Mouse (Mus musculus) heart, adult 2 months (tissue): ENCODE measurements around the gene Rap1gap2. TPM values are rescaled to one million over a fixed set of nuclear protein-coding genes. Genes with fewer than 3 reads are reported as not detected.

Experiments
- DNase-seq, 2 experiments: peaks; one replicate each; pipeline ENCODE4 v3.0.0; 2021
- H3K27ac ChIP-seq: fragments of 200-600 bp; 2 replicates; pipeline ENCODE4 v1.8.1; 2022
- H3K27me3 ChIP-seq: fragments of 200-500 bp; 2 replicates; pipeline ENCODE4 v1.6.1; 2012; ENCODE audit warnings: mild to moderate bottlenecking, low read length, inconsistent platforms, mixed read lengths; ENCODE audit not compliant: control insufficient read depth, insufficient read depth
- H3K36me3 ChIP-seq: fragments of 200-500 bp; 2 replicates; pipeline ENCODE4 v1.6.1; 2012; ENCODE audit warnings: low read length, inconsistent platforms; ENCODE audit not compliant: control insufficient read depth, insufficient read depth
- H3K4me1 ChIP-seq: fragments of 200-500 bp; 2 replicates; pipeline ENCODE4 v1.6.1; 2011; ENCODE audit warnings: low read length; ENCODE audit not compliant: control insufficient read depth, insufficient read depth
- H3K4me3 ChIP-seq: fragments of 200-600 bp; 2 replicates; pipeline ENCODE4 v1.8.1; 2022
- H3K79me2 ChIP-seq: fragments of 200-500 bp; replicated peaks from 2 replicates; pipeline ENCODE4 v1.6.1; 2012; ENCODE audit warnings: mild to moderate bottlenecking, inconsistent platforms, low read length, moderate library complexity, mixed read lengths; ENCODE audit not compliant: control insufficient read depth, insufficient read depth
- H3K9ac ChIP-seq: fragments of 200-500 bp; 2 replicates; pipeline ENCODE4 v1.6.1; 2012; ENCODE audit warnings: low read depth, mild to moderate bottlenecking, control low read depth, inconsistent platforms, low read length, mixed read lengths
- CTCF ChIP-seq: fragments of 200-600 bp; IDR thresholded peaks from 2 replicates; pipeline ENCODE4 v1.8.1; 2022; ENCODE audit warnings: antibody characterized with exemption, mild to moderate bottlenecking, moderate library complexity
- EP300 ChIP-seq: fragments of 200-500 bp; IDR thresholded peaks from 2 replicates; pipeline ENCODE4 v1.6.1; 2011; ENCODE audit warnings: low read depth, low read length, control low read depth; ENCODE audit not compliant: insufficient read depth
- POLR2A ChIP-seq: fragments of 200-500 bp; IDR thresholded peaks from 2 replicates; pipeline ENCODE4 v1.6.1; 2011; ENCODE audit warnings: mild to moderate bottlenecking, low read depth, low read length, control low read depth; ENCODE audit not compliant: insufficient read depth
- WGBS: fragments of 180-500 bp; shearing (Covaris S2); methylation state at CpG from one replicate; pipeline ENCODE4 v1.1.7; 2018; 5-methylcytosine and 5-hydroxymethylcytosine counted together
- intact Hi-C: fragments of 180-260 bp; cut with DNase I; formaldehyde crosslinking; loops from one replicate; pipeline ENCODE4 v1.15.1; 2025
- polyA plus RNA-seq: library from polyadenylated mRNA; depleted of rRNA; stranded (reverse); fragments of >200 nt; gene quantifications from 2 replicates; pipeline ENCODE4 v1.2.3, GENCODE M21; 2012
- total RNA-seq, 2 experiments: library from RNA; stranded (reverse); gene quantifications; 2 replicates each; pipeline ENCODE4 v1.2.3; 2021

Rap1gap2 gene
- total and polyA plus RNA-seq, 3 experiments: 43.9 to 88.9 (median 82.7) TPM

DNA sequence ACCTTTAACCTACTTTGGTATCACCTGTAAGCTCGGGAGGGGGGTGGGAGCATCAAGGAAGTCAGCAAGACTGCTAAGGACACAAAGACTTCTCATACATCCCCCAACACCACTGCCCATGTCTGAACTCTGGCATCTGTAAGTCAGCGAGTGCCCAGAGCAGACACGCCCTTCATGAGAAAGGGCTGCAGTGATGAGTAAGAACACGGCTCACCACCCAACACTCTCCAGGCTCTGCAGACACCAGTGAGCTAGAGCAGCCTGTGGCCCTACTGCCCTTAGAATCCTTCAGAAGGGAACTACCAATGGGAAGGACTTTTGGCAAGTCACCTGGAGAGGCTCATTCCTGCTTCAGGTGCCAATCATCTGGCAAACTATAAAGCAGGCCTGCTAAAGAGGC is 168.3 kb downstream of the Rap1gap2 start:
- no peaks in the 10 kb centered on the region for H3K27me3 ChIP-seq
- no peaks in the 10 kb centered on the region for H3K36me3 ChIP-seq
- peaks cover 4% of the 10 kb centered on the region for H3K4me1 ChIP-seq
- DNase-seq: no peak
- WGBS: 61% methylated on average over 4 of the region's 4 CpGs
- no peaks in the 10 kb centered on the region for H3K79me2 ChIP-seq
- H3K27ac ChIP-seq: no peak overlapping the region
- no peak for TF ChIP-seq CTCF
- no peak for TF ChIP-seq EP300
- no peak for TF ChIP-seq POLR2A
- H3K4me3 ChIP-seq: no peak overlapping the region
- no peak overlapping the region for H3K9ac ChIP-seq
- intact Hi-C loops: no loop called here

GRCm38 (mm10) chr11:74440112-74440511 is 170.6 kb downstream of the Rap1gap2 start:
- Histone ChIP-seq H3K9ac (no peak overlapping the region), H3K36me3 (no peaks in the 10 kb centered on the region), H3K27me3 (no peaks in the 10 kb centered on the region), H3K4me3 (no peak overlapping the region), H3K79me2 (no peaks in the 10 kb centered on the region), H3K4me1 (peaks cover 6% of the 10 kb centered on the region), H3K27ac (no peak overlapping the region)
- WGBS: 87% methylated on average over 8 of the region's 8 CpGs
- intact Hi-C loops: no loop called here
- no peak for DNase-seq
- no peak for TF ChIP-seq CTCF
- TF ChIP-seq POLR2A: no peak
- no peak for TF ChIP-seq EP300

DNA sequence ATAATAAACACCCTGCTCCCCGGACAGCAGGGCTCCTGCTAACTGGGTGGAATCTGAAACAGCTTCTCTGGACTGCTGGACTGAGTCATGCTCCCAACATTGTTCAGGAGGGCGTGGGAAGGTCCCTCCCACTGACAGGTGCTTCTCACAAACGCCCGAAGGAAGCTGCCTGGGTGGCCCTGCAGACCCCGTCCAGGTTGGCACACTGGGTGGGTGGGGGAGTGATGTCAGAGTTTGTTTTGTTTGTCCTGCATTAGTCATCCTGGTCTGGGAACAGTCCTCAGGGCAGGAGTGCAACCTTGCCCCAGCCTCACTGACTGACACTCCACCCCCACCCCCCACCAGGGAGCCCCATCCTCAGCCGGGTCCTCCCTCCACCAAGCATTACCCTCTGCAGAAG is 171.5 kb downstream of the Rap1gap2 start:
- Histone ChIP-seq H3K36me3 (no peaks in the 10 kb centered on the region; the same call in 1 of the 2 replicates), H3K79me2 (no peaks in the 10 kb centered on the region), H3K27me3 (no peaks in the 10 kb centered on the region), H3K4me3 (no peak overlapping the region), H3K9ac (no peak overlapping the region), H3K27ac (peak overlapping the region; percentile 51; the same call in 1 of the 2 replicates), H3K4me1 (peaks cover 6% of the 10 kb centered on the region)
- DNase-seq: no peak
- intact Hi-C loops: no loop called here
- TF ChIP-seq EP300 (no peak), POLR2A (no peak), CTCF (no peak)
- 23% methylated on average over 6 of the region's 6 CpGs for WGBS

DNA sequence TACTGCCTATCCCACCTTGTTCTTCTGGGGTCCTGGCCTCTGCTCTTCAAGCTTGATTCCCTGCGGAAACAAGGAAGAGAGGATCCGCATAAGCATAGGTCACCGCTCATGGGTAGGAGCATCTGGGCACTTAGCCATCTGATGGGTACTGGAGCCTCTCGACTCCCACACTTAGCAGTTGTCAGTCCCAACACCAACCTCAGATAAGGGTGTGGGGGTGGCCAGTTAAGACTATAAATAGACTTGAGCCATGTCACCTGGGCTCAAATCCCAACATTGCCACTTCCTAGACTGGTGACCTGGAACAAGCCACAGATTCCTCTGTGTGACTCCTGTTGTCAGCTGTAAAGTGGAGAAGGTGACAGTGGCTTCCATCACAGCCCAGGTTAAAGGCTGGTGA is 172.5 kb downstream of the Rap1gap2 start:
- H3K27ac ChIP-seq: peak overlapping the region; percentile 53
- H3K4me1 ChIP-seq: peaks cover 6% of the 10 kb centered on the region
- no peaks in the 10 kb centered on the region for H3K27me3 ChIP-seq
- peak in 1 of 2 experiments; percentile 74 for DNase-seq
- TF ChIP-seq CTCF (no peak), EP300 (peak; percentile 78), POLR2A (no peak)
- no peaks in the 10 kb centered on the region; the same call in 1 of the 2 replicates for H3K36me3 ChIP-seq
- intact Hi-C loops: no loop called here
- no peaks in the 10 kb centered on the region for H3K79me2 ChIP-seq
- H3K4me3 ChIP-seq: no peak overlapping the region
- no peak overlapping the region for H3K9ac ChIP-seq
- WGBS: 51% methylated on average over 4 of the region's 4 CpGs

DNA sequence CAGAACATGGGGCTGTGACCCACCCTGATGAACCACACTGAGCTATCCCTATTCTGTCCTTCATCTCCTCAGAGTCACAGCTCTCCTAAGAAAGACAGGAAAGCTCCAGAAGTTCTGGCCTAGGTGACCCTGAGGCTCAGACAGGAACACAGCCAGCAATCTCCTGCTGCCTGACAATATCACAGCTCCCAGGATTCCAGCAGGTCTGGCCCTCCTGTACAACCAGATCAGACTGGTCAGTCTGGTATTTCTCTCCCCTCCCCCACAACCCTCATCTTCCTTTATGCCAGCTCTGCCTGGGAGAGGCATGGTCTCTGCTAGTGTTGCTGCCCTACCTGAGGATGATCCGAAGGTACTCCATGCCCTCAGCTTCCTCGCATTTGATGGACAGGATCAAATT is 175.3 kb downstream of the Rap1gap2 start:
- Histone ChIP-seq H3K9ac (no peak overlapping the region), H3K36me3 (no peaks in the 10 kb centered on the region; the same call in 1 of the 2 replicates), H3K27ac (peak overlapping the region; percentile 54), H3K79me2 (no peaks in the 10 kb centered on the region), H3K4me1 (peaks cover 6% of the 10 kb centered on the region), H3K27me3 (no peaks in the 10 kb centered on the region), H3K4me3 (no peak overlapping the region)
- TF ChIP-seq CTCF: no peak
- TF ChIP-seq EP300: no peak
- TF ChIP-seq POLR2A: no peak
- 74% methylated on average over 2 of the region's 2 CpGs for WGBS
- intact Hi-C loops: no loop called here
- DNase-seq: peak in 1 of 2 experiments; percentile 25

GRCm38 (mm10) chr11:74433000-74433399 is 177.7 kb downstream of the Rap1gap2 start:
- DNase-seq: peak in 1 of 2 experiments; percentile 72
- no peaks in the 10 kb centered on the region; the same call in 1 of the 2 replicates for H3K36me3 ChIP-seq
- 45% methylated on average over 4 of the region's 4 CpGs for WGBS
- no peak overlapping the region for H3K9ac ChIP-seq
- peak; percentile 81; the same call in 1 of the 2 replicates for TF ChIP-seq EP300
- TF ChIP-seq CTCF: no peak
- no peaks in the 10 kb centered on the region for H3K27me3 ChIP-seq
- intact Hi-C loops: no loop called here
- peaks cover 3% of the 10 kb centered on the region for H3K4me1 ChIP-seq
- no peaks in the 10 kb centered on the region for H3K79me2 ChIP-seq
- no peak overlapping the region for H3K4me3 ChIP-seq
- peak overlapping the region; percentile 69 for H3K27ac ChIP-seq
